Mouse (Mus musculus): Measurements from ENCODE around the gene Map6d1. TPM values are rescaled to one million over a fixed set of nuclear protein-coding genes. Genes with fewer than 3 reads are reported as not detected.

Gene Map6d1
- polyA plus RNA-seq (2012; rRNA removed): not detected in 2 replicates

GRCm38 (mm10) chr16:20240468-20241414 is at the start of gene Map6d1:
Map6d1 (minus strand) TSS chr16:20241358.
- WGBS: 1% methylated on average over 90 of the region's 90 CpGs
- peaks cover 5% of the 10 kb centered on the region for H3K4me1 ChIP-seq (ENCODE audit: control insufficient read depth, insufficient read depth, low read length)
- no peak for TF ChIP-seq POLR2A (IDR thresholded peaks at IDR 0.05; ENCODE audit: borderline replicate concordance, extremely low read depth, low read depth, low read length)
- no peak for TF ChIP-seq CTCF (IDR thresholded peaks at IDR 0.05; ENCODE audit: insufficient read depth, low read length)
- DNase-seq: no peak
- peak within 1 kb of the TSS; percentile 52 for H3K4me3 ChIP-seq (replicated peaks; ENCODE audit: extremely low read depth, low read depth, low read length)

- Histone ChIP-seq H3K4me1 (ENCODE audit: control insufficient read depth, insufficient read depth, low read length) (no peaks in the 10 kb centered on the region), H3K4me3 (replicated peaks; ENCODE audit: extremely low read depth, low read depth, low read length) (no peak overlapping the region)
- TF ChIP-seq POLR2A (IDR thresholded peaks at IDR 0.05; ENCODE audit: borderline replicate concordance, extremely low read depth, low read depth, low read length): no peak
- TF ChIP-seq CTCF (IDR thresholded peaks at IDR 0.05; ENCODE audit: insufficient read depth, low read length): no peak
- no peak for DNase-seq
- WGBS: 65% methylated on average over 4 of the region's 4 CpGs
These were observed 39.1 kb upstream of the Map6d1 start for GRCm38 (mm10) chr16:20280238-20280637.

GRCm38 (mm10) chr16:20279395-20279794 is 38.2 kb upstream of the Map6d1 start:
- 82% methylated on average over 5 of the region's 5 CpGs for WGBS
- Histone ChIP-seq H3K4me3 (replicated peaks; ENCODE audit: extremely low read depth, low read depth, low read length) (no peak overlapping the region), H3K4me1 (ENCODE audit: control insufficient read depth, insufficient read depth, low read length) (no peaks in the 10 kb centered on the region)
- no peak for DNase-seq
- TF ChIP-seq POLR2A (IDR thresholded peaks at IDR 0.05; ENCODE audit: borderline replicate concordance, extremely low read depth, low read depth, low read length) (no peak), CTCF (IDR thresholded peaks at IDR 0.05; ENCODE audit: insufficient read depth, low read length) (no peak)

- TF ChIP-seq POLR2A (IDR thresholded peaks at IDR 0.05; ENCODE audit: borderline replicate concordance, extremely low read depth, low read depth, low read length) (no peak), CTCF (IDR thresholded peaks at IDR 0.05; ENCODE audit: insufficient read depth, low read length) (no peak)
- 12% methylated on average over 3 of the region's 3 CpGs for WGBS
- H3K4me1 ChIP-seq (ENCODE audit: control insufficient read depth, insufficient read depth, low read length): no peaks in the 10 kb centered on the region
- no peak for DNase-seq
- no peak overlapping the region for H3K4me3 ChIP-seq (replicated peaks; ENCODE audit: extremely low read depth, low read depth, low read length)
These were observed 31.8 kb upstream of the Map6d1 start for GRCm38 (mm10) chr16:20272994-20273393.

GRCm38 (mm10) chr16:20271339-20271738 is 30.2 kb upstream of the Map6d1 start:
- no peak overlapping the region for H3K4me3 ChIP-seq (replicated peaks; ENCODE audit: extremely low read depth, low read depth, low read length)

GRCm38 (mm10) chr16:20265089-20265488 is 23.9 kb upstream of the Map6d1 start:
- 58% methylated on average over 7 of the region's 7 CpGs for WGBS
- no peak for DNase-seq
- TF ChIP-seq POLR2A (IDR thresholded peaks at IDR 0.05; ENCODE audit: borderline replicate concordance, extremely low read depth, low read depth, low read length) (no peak), CTCF (IDR thresholded peaks at IDR 0.05; ENCODE audit: insufficient read depth, low read length) (no peak)
- H3K4me1 ChIP-seq (ENCODE audit: control insufficient read depth, insufficient read depth, low read length): no peaks in the 10 kb centered on the region
- no peak overlapping the region for H3K4me3 ChIP-seq (replicated peaks; ENCODE audit: extremely low read depth, low read depth, low read length)

More at GRCm38 (mm10) chr16:20271339-20271738, 30.2 kb upstream of the Map6d1 start:
- no peak for TF ChIP-seq CTCF (IDR thresholded peaks at IDR 0.05; ENCODE audit: insufficient read depth, low read length)
- TF ChIP-seq POLR2A (IDR thresholded peaks at IDR 0.05; ENCODE audit: borderline replicate concordance, extremely low read depth, low read depth, low read length): no peak
- WGBS: 71% methylated on average over 4 of the region's 4 CpGs
- DNase-seq: no peak
- no peaks in the 10 kb centered on the region for H3K4me1 ChIP-seq (ENCODE audit: control insufficient read depth, insufficient read depth, low read length)

GRCm38 (mm10) chr16:20257926-20258325 is 16.8 kb upstream of the Map6d1 start:
- TF ChIP-seq POLR2A (IDR thresholded peaks at IDR 0.05; ENCODE audit: borderline replicate concordance, extremely low read depth, low read depth, low read length): no peak
- no peak for TF ChIP-seq CTCF (IDR thresholded peaks at IDR 0.05; ENCODE audit: insufficient read depth, low read length)
- 83% methylated on average over 5 of the region's 5 CpGs for WGBS
- no peaks in the 10 kb centered on the region for H3K4me1 ChIP-seq (ENCODE audit: control insufficient read depth, insufficient read depth, low read length)
- no peak for DNase-seq
- H3K4me3 ChIP-seq (replicated peaks; ENCODE audit: extremely low read depth, low read depth, low read length): no peak overlapping the region

GRCm38 (mm10) chr16:20248442-20249174 is 7.5 kb upstream of the Map6d1 start:
- Histone ChIP-seq H3K4me1 (ENCODE audit: control insufficient read depth, insufficient read depth, low read length) (no peaks in the 10 kb centered on the region), H3K4me3 (replicated peaks; ENCODE audit: extremely low read depth, low read depth, low read length) (no peak overlapping the region)
- 83% methylated on average over 9 of the region's 9 CpGs for WGBS
- TF ChIP-seq POLR2A (IDR thresholded peaks at IDR 0.05; ENCODE audit: borderline replicate concordance, extremely low read depth, low read depth, low read length) (no peak), CTCF (IDR thresholded peaks at IDR 0.05; ENCODE audit: insufficient read depth, low read length) (no peak)
- DNase-seq: no peak

- no peak for DNase-seq
- TF ChIP-seq CTCF (IDR thresholded peaks at IDR 0.05; ENCODE audit: insufficient read depth, low read length): no peak
- TF ChIP-seq POLR2A (IDR thresholded peaks at IDR 0.05; ENCODE audit: borderline replicate concordance, extremely low read depth, low read depth, low read length): no peak
- no peaks in the 10 kb centered on the region for H3K4me1 ChIP-seq (ENCODE audit: control insufficient read depth, insufficient read depth, low read length)
These were observed 5.9 kb upstream of the Map6d1 start for GRCm38 (mm10) chr16:20247103-20247502.

More at GRCm38 (mm10) chr16:20247103-20247502, 5.9 kb upstream of the Map6d1 start:
- H3K4me3 ChIP-seq (replicated peaks; ENCODE audit: extremely low read depth, low read depth, low read length): no peak overlapping the region
